ENCODE assay signal across 8 mouse cellular contexts in genomic region chr15:79140866-79141565, GRCm38 (mm10). TPM values are rescaled to one million over a fixed set of nuclear protein-coding genes. Genes with fewer than 3 reads are reported as not detected.
A peak's percentile ranks its signal among the peaks of the same experiment; 100 is the strongest.
DNase-seq lines count a peak whose midpoint lies in the region; ATAC-seq lines count a peak whose summit lies in the region.

Polr2f (plus strand) TSS chr15:79141009.
1700088E04Rik (minus strand) TSS chr15:79141253.

- peak; percentile 86 for ATAC-seq in inflammation-experienced regulatory T-cells, adult 6 months
- peak; percentile 91 for ATAC-seq in megakaryocyte-erythroid progenitor cell, adult 5-6 weeks (replicated peaks; ENCODE audit: low FRiP score, low TSS enrichment, poor library complexity, severe bottlenecking)

- intact Hi-C loops in gastrocnemius, postnatal 14 days (cut with DNase I; ENCODE audit: low total_unique reads), result no loop called here
- intact Hi-C loops in left cerebral cortex, postnatal 10 days (cut with DNase I), result loop anchor here (5.0 kb wide), 2 partner anchors 44 to 64 kb away; partner anchors contain the start of gene Eif3l

- DNase-seq in adrenal gland, adult (ENCODE audit: inconsistent age in 2 of 2, low spot score in 1 of 2), result peak; percentile 96 to 99
- DNase-seq in embryo, embryonic 10.5 days (ENCODE audit: low spot score), result peak; percentile 99
- peak; percentile 93 for DNase-seq in gastrocnemius, postnatal 14 days
- DNase-seq in left cerebral cortex, postnatal 10 days (ENCODE audit: extremely low spot score in 1 of 2, low spot score in 2 of 2), result peak; percentile 94 to 96
- peak; percentile 94 for DNase-seq in right cerebral cortex, postnatal 25 days
- DNase-seq in urinary bladder, postnatal 4 days (ENCODE audit: low spot score in 2 of 2), result peak; percentile 90 to 94

RNA-seq across cellular contexts. Expression of gene Polr2f, which starts in this region (rescaled TPM):
- total RNA-seq in gastrocnemius, postnatal 14 days (2021), result 10 to 100 TPM; 62.4 to 74.9 TPM
- 100 to 1,000 TPM; 109 to 122 (median 116) TPM for polyA plus RNA-seq in inflammation-experienced regulatory T-cells, adult 6 months (2017; shearing (Covaris generic))
- 100 to 1,000 TPM; 123 to 124 TPM for total RNA-seq in left cerebral cortex, postnatal 10 days (2021)
- 177 and 201 TPM in 2 replicates for total RNA-seq in megakaryocyte-erythroid progenitor cell, adult 5-6 weeks (2014; fragmentation: Nextera tagmentation)
- total RNA-seq in megakaryocyte-erythroid progenitor cell, adult 5-6 weeks (2017), result 96.2 and 109 TPM in 2 replicates

RNA-seq across cellular contexts. Expression of gene 1700088E04Rik, which starts in this region (rescaled TPM):
- total RNA-seq in gastrocnemius, postnatal 14 days (2021), result 1 to 10 TPM in 1 of 2 experiments, under 1 TPM in 1; 0.43 to 1.1 TPM
- 1 to 10 TPM; 5.4 to 7.1 (median 5.9) TPM for polyA plus RNA-seq in inflammation-experienced regulatory T-cells, adult 6 months (2017; shearing (Covaris generic))
- 10 to 100 TPM; 12.2 to 16.5 TPM for total RNA-seq in left cerebral cortex, postnatal 10 days (2021)
- total RNA-seq in megakaryocyte-erythroid progenitor cell, adult 5-6 weeks (2014; fragmentation: Nextera tagmentation), result not detected in 2 replicates
- total RNA-seq in megakaryocyte-erythroid progenitor cell, adult 5-6 weeks (2017), result not detected in 2 replicates

Comparison
In these comparisons a context has a peak if more than half of its experiments do, and no peak if none do; other contexts are left out.
1. Peak in every context shown above with its lines: DNase-seq and ATAC-seq.
2. RNA of gene 1700088E04Rik (total RNA-seq): 12.2 to 16.5 TPM in left cerebral cortex, postnatal 10 days; 0.43 to 1.1 TPM in gastrocnemius, postnatal 14 days and not detected in megakaryocyte-erythroid progenitor cell, adult 5-6 weeks; every median in the first group is over 4 times any median in the second.